Mouse (Mus musculus): ENCODE data around the gene Gm813. TPM values are rescaled to one million over a fixed set of nuclear protein-coding genes. Genes with fewer than 3 reads are reported as not detected.

Gm813 gene
- polyA plus RNA-seq, 1 experiment, result not detected

- Histone ChIP-seq H3K4me1 (ENCODE audit: control insufficient read depth, insufficient read depth, low read length) (no peaks in the 10 kb centered on the region), H3K27ac (ENCODE audit: insufficient read depth, low read length) (no peak overlapping the region), H3K4me3 (ENCODE audit: insufficient read depth, low read length) (no peak overlapping the region)
- TF ChIP-seq CTCF (IDR thresholded peaks at IDR 0.05; ENCODE audit: borderline replicate concordance, insufficient read depth, low read length), result no peak
Observed at GRCm38 (mm10) chr16:58617346-58617745, 568 bp upstream of the Gm813 start.

GRCm38 (mm10) chr16:58612969-58613368 lies 3.8 kb downstream of the Gm813 start:
- Histone ChIP-seq H3K4me3 (ENCODE audit: insufficient read depth, low read length) (no peak overlapping the region), H3K4me1 (ENCODE audit: control insufficient read depth, insufficient read depth, low read length) (no peaks in the 10 kb centered on the region), H3K27ac (ENCODE audit: insufficient read depth, low read length) (no peak overlapping the region)
- TF ChIP-seq CTCF (IDR thresholded peaks at IDR 0.05; ENCODE audit: borderline replicate concordance, insufficient read depth, low read length), result no peak
- TF ChIP-seq POLR2A (IDR thresholded peaks at IDR 0.05; ENCODE audit: low read depth, low read length), result no peak

- H3K4me3 ChIP-seq (ENCODE audit: insufficient read depth, low read length), result no peak overlapping the region
- H3K27ac ChIP-seq (ENCODE audit: insufficient read depth, low read length), result no peak overlapping the region
- H3K4me1 ChIP-seq (ENCODE audit: control insufficient read depth, insufficient read depth, low read length), result no peaks in the 10 kb centered on the region
- TF ChIP-seq POLR2A (IDR thresholded peaks at IDR 0.05; ENCODE audit: low read depth, low read length), result no peak
- no peak for TF ChIP-seq CTCF (IDR thresholded peaks at IDR 0.05; ENCODE audit: borderline replicate concordance, insufficient read depth, low read length)
Observed at GRCm38 (mm10) chr16:58607101-58607500, 9.7 kb downstream of the Gm813 start.

- TF ChIP-seq CTCF (IDR thresholded peaks at IDR 0.05; ENCODE audit: borderline replicate concordance, insufficient read depth, low read length), result no peak
- no peak for TF ChIP-seq POLR2A (IDR thresholded peaks at IDR 0.05; ENCODE audit: low read depth, low read length)
- H3K27ac ChIP-seq (ENCODE audit: insufficient read depth, low read length), result no peak overlapping the region
- no peaks in the 10 kb centered on the region for H3K4me1 ChIP-seq (ENCODE audit: control insufficient read depth, insufficient read depth, low read length)
- no peak overlapping the region for H3K4me3 ChIP-seq (ENCODE audit: insufficient read depth, low read length)
Observed at GRCm38 (mm10) chr16:58604680-58605079, 12.1 kb downstream of the Gm813 start.

- TF ChIP-seq POLR2A (IDR thresholded peaks at IDR 0.05; ENCODE audit: low read depth, low read length) (no peak), CTCF (IDR thresholded peaks at IDR 0.05; ENCODE audit: borderline replicate concordance, insufficient read depth, low read length) (no peak)
- Histone ChIP-seq H3K4me1 (ENCODE audit: control insufficient read depth, insufficient read depth, low read length) (no peaks in the 10 kb centered on the region), H3K4me3 (ENCODE audit: insufficient read depth, low read length) (no peak overlapping the region), H3K27ac (ENCODE audit: insufficient read depth, low read length) (no peak overlapping the region)
Observed at GRCm38 (mm10) chr16:58603831-58604230, 12.9 kb downstream of the Gm813 start.

GRCm38 (mm10) chr16:58600846-58601245 lies 15.9 kb downstream of the Gm813 start:
- H3K27ac ChIP-seq (ENCODE audit: insufficient read depth, low read length), result no peak overlapping the region
- no peak for TF ChIP-seq POLR2A (IDR thresholded peaks at IDR 0.05; ENCODE audit: low read depth, low read length)
- TF ChIP-seq CTCF (IDR thresholded peaks at IDR 0.05; ENCODE audit: borderline replicate concordance, insufficient read depth, low read length), result no peak
- no peaks in the 10 kb centered on the region for H3K4me1 ChIP-seq (ENCODE audit: control insufficient read depth, insufficient read depth, low read length)
- no peak overlapping the region for H3K4me3 ChIP-seq (ENCODE audit: insufficient read depth, low read length)

GRCm38 (mm10) chr16:58591299-58591698 lies 25.5 kb downstream of the Gm813 start:
- H3K27ac ChIP-seq (ENCODE audit: insufficient read depth, low read length), result no peak overlapping the region
- TF ChIP-seq CTCF (IDR thresholded peaks at IDR 0.05; ENCODE audit: borderline replicate concordance, insufficient read depth, low read length), result no peak
- no peak for TF ChIP-seq POLR2A (IDR thresholded peaks at IDR 0.05; ENCODE audit: low read depth, low read length)
- H3K4me1 ChIP-seq (ENCODE audit: control insufficient read depth, insufficient read depth, low read length), result no peaks in the 10 kb centered on the region
- no peak overlapping the region for H3K4me3 ChIP-seq (ENCODE audit: insufficient read depth, low read length)

GRCm38 (mm10) chr16:58589444-58589843 lies 27.3 kb downstream of the Gm813 start:
- Histone ChIP-seq H3K27ac (ENCODE audit: insufficient read depth, low read length) (no peak overlapping the region), H3K4me1 (ENCODE audit: control insufficient read depth, insufficient read depth, low read length) (no peaks in the 10 kb centered on the region), H3K4me3 (ENCODE audit: insufficient read depth, low read length) (no peak overlapping the region)
- TF ChIP-seq POLR2A (IDR thresholded peaks at IDR 0.05; ENCODE audit: low read depth, low read length) (no peak), CTCF (IDR thresholded peaks at IDR 0.05; ENCODE audit: borderline replicate concordance, insufficient read depth, low read length) (no peak)

- Histone ChIP-seq H3K27ac (ENCODE audit: insufficient read depth, low read length) (no peak overlapping the region), H3K4me1 (ENCODE audit: control insufficient read depth, insufficient read depth, low read length) (no peaks in the 10 kb centered on the region), H3K4me3 (ENCODE audit: insufficient read depth, low read length) (no peak overlapping the region)
- TF ChIP-seq POLR2A (IDR thresholded peaks at IDR 0.05; ENCODE audit: low read depth, low read length), result no peak
- TF ChIP-seq CTCF (IDR thresholded peaks at IDR 0.05; ENCODE audit: borderline replicate concordance, insufficient read depth, low read length), result no peak
Observed at GRCm38 (mm10) chr16:58573949-58574722, 42.6 kb downstream of the Gm813 start.

GRCm38 (mm10) chr16:58570694-58571264 lies 46.0 kb downstream of the Gm813 start:
- H3K4me1 ChIP-seq (ENCODE audit: control insufficient read depth, insufficient read depth, low read length), result no peaks in the 10 kb centered on the region
- TF ChIP-seq POLR2A (IDR thresholded peaks at IDR 0.05; ENCODE audit: low read depth, low read length) (no peak), CTCF (IDR thresholded peaks at IDR 0.05; ENCODE audit: borderline replicate concordance, insufficient read depth, low read length) (no peak)
- H3K27ac ChIP-seq (ENCODE audit: insufficient read depth, low read length), result no peak overlapping the region
- H3K4me3 ChIP-seq (ENCODE audit: insufficient read depth, low read length), result no peak overlapping the region

Other genes starting within 250 kb of the Gm813 start
- 71.2 and 87.2 TPM in 2 replicates for gene Dcbld2, start 208.5 kb downstream of the Gm813 start, polyA plus RNA-seq (2011; ENCODE audit: insufficient read length, low read depth, missing spikeins)
- gene St3gal6, start 92.7 kb downstream of the Gm813 start, polyA plus RNA-seq (2011; ENCODE audit: insufficient read length, low read depth, missing spikeins), result 8.0 and 11.2 TPM in 2 replicates
- not detected in 2 replicates for gene E330017A01Rik, start 21.8 kb upstream of the Gm813 start, polyA plus RNA-seq (2011; ENCODE audit: insufficient read length, low read depth, missing spikeins)
- 30.4 and 33.2 TPM in 2 replicates for gene Cpox, start 53.3 kb upstream of the Gm813 start, polyA plus RNA-seq (2011; ENCODE audit: insufficient read length, low read depth, missing spikeins)
- gene Gpr15, start 102.1 kb upstream of the Gm813 start, polyA plus RNA-seq (2011; ENCODE audit: insufficient read length, low read depth, missing spikeins), result not detected in 2 replicates
- gene Cldnd1, start 110.9 kb upstream of the Gm813 start, polyA plus RNA-seq (2011; ENCODE audit: insufficient read length, low read depth, missing spikeins), result 98.1 and 112 TPM in 2 replicates
- not detected in 2 replicates for gene Olfr172, start 146.2 kb upstream of the Gm813 start, polyA plus RNA-seq (2011; ENCODE audit: insufficient read length, low read depth, missing spikeins)
- not detected in 2 replicates for gene Olfr173, start 183.3 kb upstream of the Gm813 start, polyA plus RNA-seq (2011; ENCODE audit: insufficient read length, low read depth, missing spikeins)
- gene Olfr175-ps1, start 209.8 kb upstream of the Gm813 start, polyA plus RNA-seq (2011; ENCODE audit: insufficient read length, low read depth, missing spikeins), result not detected in 2 replicates